Mouse (Mus musculus) testis, postnatal 10 days (tissue): ENCODE data around the gene Oma1.

ENCODE experiments used
- DNase-seq: peaks from one replicate; pipeline ENCODE4 v3.0.0; 2021; ENCODE audit warnings: low spot score

The Oma1 gene

DNA sequence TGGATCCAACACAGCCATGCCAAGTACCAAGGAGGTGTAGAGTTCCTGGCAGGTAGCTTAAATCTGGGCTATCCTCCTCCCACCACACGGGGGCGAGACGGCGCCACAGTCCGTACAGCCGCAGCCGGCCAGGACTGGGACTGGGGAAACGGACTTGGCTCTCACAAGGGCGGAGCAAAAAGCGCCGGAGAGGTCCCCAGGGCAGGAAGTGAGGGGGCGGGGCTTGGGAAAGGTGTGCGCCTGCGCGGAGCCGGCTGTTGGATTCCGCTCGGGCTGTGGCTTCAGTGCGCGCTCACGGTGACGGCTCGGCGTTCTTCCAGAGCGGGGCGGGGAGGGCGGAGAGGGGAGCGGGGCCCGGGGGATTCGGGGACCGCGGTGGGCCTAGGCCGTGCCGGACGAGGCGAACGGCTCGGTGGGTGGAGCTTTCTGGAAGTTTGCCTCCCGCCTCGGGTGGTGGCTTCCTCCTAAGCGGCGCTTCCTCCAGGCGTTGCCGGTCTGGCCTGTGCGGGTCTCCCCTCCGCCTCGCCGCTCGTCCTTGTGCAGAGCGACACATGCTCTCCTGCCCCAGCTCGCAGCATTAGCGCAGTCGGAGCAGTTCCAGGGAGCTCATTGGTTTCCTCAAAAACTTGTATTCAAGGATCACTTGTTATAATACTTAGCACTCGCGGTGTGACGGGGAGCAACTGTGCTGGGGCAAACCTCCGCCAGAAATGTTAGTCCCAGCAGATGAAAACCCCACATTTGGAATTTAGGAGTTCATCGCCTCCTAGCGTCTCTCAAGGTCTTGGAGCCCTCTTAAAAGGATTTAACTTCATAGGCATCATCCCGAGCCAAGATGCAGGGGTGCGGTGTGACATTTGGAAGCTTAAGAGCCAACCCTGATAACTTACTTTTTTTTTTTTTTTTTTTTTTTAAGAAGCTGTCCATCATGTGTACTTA lies at the start of gene Oma1:
Gene Oma1 (plus strand): TSS at position 226 of the 939 bp plus-strand sequence.
- peak; percentile 99 for DNase-seq

DNA sequence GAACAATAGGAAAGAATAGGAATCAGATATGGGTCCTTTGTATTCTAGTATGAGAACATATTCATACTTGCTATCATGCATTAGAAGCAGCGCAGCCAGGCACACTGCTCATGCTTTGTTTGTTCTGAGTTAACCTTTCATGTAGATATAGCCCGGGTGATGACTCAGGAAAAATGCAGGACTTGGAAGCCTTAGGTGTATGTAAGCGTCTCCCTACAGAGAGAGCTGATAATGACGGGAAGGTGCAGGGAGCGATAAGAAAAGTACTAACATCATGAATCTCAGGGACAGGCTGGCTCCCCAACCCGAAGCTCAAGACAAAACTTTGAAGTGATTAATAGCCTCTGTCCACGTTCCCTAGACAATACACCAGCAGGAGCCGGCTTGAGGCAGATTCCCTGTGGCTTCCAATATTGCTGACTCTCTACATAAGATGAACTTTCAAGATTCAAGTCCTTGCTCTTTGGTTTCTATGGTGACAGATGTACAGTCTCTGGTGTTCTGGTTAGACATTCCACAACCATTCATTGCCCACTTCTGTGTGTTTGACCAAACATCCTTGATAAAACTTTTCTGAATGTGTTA lies 49.7 kb upstream of the Oma1 start:
- no peak for DNase-seq

DNA sequence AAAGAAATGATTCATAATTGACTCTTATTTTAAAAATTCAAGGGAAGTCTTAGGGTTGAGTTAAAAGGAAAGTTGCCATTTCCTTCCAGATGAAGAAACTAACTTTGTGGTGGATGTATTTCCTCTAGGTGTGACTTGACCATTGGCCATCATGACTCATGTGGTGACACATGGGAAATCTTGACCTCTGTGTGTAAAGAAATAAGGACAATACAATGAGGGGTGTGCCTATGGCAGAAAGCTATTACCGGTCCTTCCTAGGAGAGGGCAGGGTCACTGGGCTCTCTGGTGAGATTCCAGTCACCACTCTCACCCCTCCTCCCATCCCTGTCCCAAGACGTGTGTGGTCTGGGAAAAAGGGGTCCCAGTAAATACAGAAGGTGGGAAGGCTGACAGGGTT lies 48.4 kb upstream of the Oma1 start:
- no peak for DNase-seq

DNA sequence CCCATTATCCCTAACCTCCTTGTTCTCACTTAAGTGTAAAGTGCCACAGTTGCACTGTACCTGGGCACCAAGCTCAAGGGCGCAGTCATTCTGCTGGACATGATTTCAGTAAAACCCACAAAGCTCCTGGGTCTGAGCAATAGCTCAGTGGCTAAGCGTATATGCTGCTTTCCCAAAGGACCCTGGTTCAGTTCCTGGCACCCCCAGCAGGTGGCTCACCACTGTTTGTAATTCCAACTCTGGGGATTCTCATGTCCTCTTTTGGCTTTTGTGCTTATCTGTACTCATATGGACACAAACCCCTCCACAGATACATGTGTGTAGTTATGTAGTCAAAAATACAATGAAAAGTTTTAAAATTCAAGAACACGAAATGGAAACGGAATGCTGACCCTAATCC lies 44.3 kb upstream of the Oma1 start:
- DNase-seq = peak; percentile 55

DNA sequence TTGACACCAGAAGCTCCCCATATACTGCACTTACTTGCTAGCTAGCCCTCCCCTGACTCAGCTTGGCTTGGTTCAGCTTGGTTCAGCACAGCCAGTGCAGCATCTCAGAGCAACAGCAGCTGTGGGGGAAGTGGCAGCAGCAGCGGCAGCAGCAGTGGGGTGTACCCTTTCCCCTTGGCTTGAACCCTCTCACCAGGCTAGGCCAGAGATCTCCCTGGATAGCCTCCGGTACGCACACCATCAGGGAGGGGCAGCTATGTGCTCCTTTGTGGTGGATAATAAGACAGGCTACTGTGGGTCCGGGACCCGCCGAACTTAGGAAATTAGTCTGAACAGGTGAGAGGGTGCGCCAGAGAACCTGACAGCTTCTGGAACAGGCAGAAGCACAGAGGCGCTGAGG lies 40.6 kb upstream of the Oma1 start:
- DNase-seq = no peak

DNA sequence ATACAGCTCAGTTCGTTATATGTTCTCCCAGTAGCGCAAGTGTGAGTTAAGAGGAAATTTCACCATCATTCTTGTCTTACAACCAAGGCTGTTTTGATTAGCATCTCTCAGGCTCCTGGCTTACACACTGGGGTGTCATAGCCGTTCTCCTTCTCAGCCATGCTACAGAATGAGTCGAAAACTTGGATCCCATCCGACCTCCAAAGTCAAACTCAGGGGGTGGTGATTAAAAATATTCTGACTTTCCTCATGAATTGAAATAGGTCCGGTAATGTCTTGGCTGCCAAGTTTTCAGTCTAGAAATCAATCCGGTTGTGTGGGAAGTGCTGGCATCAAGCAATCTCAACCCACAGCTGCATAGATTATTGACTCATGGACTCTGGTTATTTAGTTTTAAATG lies 25.3 kb upstream of the Oma1 start:
- DNase-seq = no peak

DNA sequence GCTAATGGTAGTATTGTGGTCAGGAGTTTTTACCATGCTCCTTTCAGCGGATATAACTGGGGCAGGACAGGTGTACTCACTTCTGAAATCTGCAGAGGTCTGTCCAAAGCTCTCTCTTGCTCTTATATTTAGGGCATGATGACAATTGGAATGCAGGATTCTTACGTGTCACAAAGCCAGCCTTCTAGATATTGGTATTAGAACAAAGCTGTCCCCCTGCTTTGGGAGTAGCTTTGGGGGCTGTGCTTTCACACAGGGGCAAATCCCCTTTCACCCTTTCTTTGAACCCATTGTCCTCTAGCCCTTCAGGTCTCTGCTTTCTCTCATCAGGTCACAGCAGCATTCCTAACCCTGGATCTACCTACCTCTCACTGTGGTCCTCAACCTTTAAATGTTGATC lies 22.8 kb upstream of the Oma1 start, which contains the start of gene 4921539E11Rik:
Gene 4921539E11Rik (minus strand): TSS at position 101 of the 400 bp plus-strand sequence.
- DNase-seq = no peak

DNA sequence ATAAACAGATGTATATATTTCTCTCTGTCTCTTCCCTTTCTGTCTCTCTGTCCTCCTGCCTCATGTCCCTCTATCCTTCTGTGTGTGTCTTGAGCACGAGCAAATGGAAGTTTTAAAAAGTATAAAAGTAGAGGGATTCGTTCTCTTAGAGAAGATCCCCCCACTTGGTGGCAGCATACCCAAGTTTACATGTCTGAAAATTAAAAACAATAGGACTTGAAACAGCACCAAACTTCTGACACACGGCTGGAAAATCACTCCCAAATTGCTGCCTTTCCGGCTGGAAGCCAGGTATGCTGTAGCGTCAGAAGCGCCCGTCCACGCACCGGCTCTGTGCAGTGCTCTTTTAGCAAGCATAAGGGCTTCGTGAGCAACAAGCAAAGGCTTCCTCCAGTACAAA lies 14.3 kb upstream of the Oma1 start:
- DNase-seq = peak; percentile 44

DNA sequence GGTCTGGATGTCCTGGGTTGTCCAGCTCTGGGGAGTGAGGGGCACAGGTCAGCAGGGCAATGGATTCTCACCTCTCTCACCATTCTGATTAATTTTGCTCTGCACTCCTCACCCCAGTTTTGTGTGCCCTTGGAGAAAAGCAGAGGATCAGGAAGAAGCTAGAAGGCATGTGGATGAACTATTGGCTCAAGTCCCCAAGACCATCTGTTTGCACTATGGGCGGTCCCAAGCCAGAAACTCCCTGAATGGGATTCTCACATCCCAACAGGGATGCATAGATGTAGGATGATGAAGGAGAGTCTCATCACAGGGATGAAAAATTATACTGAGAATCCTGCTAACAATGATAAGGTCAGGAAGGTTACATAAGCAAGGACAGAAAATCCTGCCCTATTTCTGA lies 9.8 kb upstream of the Oma1 start:
- DNase-seq = no peak

DNA sequence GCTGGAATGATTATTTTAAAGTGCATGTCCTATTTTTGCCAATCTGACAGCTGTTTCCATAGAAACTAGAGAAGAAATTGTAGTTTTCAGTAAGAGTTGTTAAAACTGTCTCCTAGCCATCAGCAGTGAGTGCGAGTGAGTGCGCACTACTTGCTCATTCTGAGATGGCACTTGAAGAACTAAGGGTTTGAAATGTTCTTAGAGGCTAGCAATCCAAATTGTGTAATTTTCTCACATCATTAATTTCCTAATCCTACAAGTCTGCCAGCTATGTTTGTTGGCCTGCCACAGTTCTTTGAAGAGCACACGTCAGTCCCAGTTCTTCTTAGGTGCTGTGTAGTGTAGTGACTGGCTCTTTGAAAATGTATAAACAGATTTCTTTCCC lies 906 bp downstream of the Oma1 start:
- no peak for DNase-seq

DNA sequence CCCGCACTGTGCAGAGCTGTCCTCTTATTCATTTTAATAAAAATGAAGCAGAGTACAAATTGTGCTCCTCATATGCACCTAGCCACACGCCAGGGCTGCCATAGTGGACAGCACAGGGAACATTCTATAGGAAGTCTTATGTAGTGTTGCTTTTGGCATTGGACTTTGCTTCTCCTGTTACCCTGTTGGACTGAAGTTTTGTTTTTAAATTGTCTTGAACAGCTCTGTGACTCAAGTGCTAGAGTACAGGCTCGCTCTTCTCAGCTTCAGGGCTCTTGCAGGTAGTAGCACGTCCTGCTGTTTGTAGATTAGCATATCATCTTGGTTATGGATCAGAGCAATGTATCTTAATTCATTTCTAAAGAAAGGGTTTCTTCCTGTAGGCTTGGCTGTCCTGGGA lies 2.2 kb downstream of the Oma1 start:
- no peak for DNase-seq

DNA sequence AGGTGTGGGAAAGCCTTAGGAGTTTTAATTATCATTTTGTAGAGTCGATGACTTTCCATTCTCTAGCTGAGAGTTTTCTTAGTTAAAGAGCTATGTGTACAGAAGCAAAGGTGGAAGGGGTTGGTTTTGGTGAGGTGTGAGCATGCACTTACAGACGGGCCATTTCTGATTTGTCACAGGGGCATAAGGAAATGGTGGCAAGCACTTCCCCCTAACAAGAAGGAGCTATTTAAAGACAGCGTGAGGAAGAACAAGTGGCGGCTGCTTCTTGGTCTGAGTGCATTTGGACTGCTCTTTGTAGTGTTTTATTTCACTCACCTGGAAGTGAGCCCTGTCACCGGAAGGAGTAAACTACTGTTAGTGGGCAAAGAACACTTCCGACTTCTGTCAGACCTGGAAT lies 7.8 kb downstream of the Oma1 start:
- no peak for DNase-seq

DNA sequence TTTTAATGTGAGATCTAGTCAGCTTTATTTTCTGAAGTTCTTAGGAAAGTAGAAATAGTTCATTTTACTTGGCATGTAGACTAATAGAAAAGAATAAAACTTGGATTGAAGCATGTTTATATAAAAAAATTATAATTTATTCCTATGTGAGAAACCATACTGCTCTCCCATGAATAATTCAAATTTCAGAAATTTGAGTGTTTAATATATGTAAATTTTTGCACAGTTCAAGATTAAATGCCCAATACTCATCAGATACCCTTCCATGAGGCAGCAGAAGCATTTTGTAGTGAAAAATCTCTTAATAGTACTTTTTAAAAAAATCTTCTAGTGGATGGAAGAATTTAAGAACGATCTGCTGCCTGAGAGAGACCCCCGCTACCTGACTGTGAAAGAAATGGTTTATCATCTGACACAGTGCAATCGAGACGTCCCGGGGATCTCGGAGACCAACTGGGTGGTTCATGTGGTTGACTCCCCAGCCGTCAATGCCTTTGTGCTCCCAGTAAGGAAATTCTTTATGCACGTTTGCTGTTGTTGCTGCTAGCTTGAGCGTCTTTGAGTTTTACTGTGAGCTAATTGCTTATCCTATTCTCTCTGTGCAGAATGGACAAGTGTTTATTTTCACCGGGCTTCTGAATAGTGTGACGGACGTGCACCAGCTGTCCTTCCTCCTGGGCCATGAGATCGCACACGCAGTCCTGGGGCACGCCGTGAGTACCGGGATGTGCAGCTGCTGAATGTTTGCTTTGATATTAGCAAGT lies 11.3 kb downstream of the Oma1 start:
- no peak for DNase-seq

DNA sequence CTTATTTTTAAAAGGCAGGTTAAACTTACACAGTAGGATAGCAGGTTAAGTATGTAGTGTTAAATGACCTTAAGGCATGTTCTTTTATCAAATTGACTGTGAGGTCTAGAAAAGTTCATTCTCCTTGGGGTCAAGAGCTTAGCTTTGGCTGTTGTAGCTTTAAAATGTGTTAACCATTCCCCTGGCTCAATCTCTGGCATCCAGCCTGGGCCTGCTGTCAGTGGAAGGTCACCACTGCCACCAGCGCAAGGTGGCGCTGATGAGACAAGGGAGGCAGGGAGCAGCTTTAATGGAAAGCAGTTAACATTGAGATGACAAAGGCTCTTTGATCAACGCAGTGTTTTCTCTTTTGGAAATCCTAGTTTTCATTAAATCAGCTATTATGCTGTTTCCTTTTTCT lies 13.4 kb downstream of the Oma1 start:
- DNase-seq = no peak

DNA sequence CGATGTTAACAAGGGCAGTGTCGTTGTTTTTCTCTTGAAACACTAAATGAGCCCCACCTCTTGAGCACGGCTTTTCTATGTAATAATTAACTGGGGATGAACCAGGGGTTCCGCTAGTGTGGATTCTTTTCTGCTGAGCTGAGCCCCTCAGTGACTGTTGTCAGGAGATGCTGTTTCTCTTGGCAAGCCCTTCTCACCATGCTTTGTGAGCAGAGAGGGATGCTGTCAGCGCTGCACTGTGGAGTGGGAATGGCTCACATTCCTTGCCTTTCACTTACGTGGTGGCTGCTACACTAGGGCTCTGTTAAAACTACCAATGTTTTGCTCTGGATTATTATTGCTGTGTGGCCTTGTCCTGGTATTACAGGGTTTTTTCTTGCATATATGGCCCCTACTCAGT lies 15.7 kb downstream of the Oma1 start:
- no peak for DNase-seq

DNA sequence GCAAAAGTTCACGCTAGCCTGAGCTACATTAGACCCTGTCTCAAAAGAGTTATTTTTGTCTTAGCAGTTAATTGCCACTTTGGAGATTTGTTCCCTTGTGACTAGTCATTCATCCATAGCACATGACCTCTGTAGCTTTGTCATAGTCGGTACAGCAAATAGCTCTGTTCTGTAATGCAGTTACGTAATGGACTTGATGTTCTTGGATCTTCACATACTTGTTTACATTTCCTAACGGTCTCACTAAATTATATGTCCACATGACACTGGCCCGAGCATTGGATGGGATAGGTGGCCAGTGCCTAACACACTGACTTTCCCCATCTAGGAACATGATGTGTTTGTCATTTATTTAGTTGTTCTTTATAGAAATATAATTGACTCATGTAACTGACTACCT lies 21.5 kb downstream of the Oma1 start:
- no peak for DNase-seq

DNA sequence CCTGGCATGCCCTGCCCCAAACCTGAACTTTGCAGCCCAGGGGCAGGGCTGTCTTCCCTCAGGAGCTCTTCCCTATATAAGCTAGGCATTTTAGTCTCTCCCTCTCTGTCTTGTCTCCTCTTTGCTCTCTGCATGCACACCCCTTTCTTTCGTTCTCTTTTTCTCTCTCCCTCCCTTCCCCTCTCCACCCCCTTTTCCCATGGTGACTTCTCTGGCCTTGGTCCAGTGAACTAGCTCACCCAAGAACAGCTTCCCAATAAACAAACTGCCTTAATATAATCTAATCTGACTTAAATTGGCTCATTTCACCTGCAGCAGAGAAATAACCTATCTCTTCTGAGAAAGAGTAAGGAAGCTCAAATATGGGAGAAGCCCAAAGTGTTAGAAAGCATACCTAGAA lies 27.1 kb downstream of the Oma1 start:
- no peak for DNase-seq

DNA sequence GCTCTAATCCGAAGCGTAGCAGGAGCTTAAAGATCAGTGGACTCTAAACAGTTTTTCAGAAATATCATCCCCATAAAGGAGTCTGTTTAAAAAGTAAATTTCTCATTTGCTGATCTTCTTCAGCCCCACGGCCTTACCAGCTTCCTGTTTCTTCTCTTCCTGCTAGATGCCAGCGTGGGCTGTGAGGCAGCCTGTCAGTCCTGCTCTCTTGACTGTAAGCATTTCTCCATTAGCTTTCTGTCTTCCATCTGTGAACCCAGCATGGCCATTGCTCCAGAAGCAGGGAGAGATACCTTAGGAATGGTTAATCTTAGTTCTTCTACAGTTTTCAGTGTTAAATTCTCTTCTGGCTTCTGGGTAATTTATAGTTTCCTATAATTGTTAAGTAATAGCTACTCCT lies 28.0 kb downstream of the Oma1 start:
- no peak for DNase-seq

DNA sequence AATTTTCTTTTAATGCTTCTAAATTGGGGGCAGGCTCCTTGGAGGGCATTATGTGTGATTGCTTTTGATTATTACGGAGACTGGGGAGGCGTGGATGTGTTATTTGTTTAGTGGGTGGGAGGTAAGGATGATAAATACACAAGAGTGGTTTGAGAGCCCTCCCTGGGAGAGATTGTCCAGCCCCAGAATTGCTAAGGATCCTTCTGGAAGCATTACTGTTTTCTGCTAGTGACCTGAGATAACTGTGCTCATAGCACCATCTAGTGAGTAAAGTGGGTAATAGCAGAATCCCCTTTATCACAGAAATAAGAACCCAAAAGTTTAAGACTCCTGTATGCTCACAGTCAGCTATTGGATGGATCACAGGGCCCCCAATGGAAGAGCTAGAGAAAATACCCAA lies 32.4 kb downstream of the Oma1 start:
- no peak for DNase-seq

DNA sequence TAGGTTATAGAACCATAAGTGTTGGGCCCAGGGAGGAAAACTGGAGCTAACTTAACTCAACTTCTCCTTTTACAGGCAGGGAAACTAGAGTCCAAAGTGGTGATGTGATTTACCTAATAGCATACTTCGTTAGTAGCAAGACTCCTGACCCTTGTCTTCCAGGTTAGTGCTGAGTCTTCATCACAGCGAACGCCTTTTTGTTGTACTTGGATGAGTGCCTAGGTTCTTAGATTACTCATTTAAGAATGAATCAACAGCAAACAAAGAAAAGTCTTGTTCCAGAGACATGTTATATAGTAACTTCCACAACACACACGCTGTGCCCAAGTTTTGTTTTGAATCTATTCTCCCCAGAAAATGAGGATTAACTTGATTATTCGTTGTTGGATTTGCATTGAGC lies 33.2 kb downstream of the Oma1 start:
- no peak for DNase-seq

DNA sequence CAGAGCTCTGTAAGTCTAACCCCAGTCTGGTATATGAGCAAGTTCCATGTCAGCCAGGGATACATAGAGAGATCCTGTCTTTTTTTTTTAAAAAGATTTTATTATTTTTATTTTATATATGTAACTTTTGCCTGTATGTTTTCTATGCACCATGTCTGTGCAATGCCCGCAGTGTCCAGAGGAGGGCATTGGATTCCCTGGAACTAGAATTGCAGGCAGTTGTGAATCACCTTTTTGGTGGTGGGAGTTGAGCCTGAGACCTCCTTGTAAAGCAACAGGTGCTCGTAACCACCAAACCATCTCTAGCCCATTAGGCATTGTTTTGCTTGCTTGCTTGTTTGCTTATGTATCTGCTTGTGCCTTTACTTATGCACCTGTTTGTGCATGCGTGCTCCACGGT lies 35.6 kb downstream of the Oma1 start:
- no peak for DNase-seq

DNA sequence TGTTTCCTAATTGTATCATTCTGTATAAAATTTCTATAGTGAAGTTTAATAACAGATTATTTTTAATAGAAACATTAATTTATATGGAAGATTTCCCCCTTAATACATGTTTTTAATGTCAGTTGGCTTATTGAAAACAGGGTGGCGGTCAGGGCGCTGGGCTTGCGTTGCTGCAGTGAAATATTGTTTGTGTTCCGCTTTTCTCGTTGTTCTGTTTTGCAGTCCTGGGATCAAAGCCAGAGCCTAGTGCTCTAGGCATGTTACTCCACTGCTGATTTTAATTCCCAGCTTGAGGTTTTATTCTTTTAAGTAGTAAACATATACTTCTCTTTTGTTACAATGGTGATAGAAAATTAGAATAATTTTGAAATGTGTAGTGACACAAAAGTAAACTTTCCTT lies 39.3 kb downstream of the Oma1 start:
- no peak for DNase-seq

DNA sequence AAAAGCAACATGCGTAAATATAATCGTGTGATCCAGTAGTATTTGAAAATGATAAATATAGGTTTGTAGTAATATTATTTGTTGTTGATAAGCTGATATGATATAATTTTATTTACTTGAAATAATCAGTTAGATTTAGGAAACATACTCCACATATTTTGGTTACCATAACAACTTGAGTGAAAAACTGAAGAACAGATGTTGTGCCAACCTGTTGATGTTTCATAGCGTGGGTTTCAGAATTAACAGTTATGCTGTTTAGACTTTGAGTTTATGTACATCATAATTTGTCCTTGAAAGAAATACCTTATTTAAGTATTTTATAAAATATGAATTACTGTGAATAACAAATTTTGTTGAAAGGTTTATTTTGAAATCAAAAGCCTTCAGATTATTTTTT lies 43.8 kb downstream of the Oma1 start:
- no peak for DNase-seq
